Mouse (Mus musculus) E14TG2a.4 (cell line): ENCODE measurements around the gene Capn1.

Experiments
- CTCF ChIP-seq: conservative IDR thresholded peaks from 2 replicates; pipeline ENCODE4 v1.5.1; 2014; ENCODE audit warnings: low read length
- NANOG ChIP-seq: IDR thresholded peaks from 2 replicates; pipeline ENCODE4 v1.6.1; 2014; ENCODE audit warnings: borderline replicate concordance, low read length, mixed read lengths

GRCm38 (mm10) chr19:6042293-6042692, 26.6 kb upstream of the Capn1 start:
- TF ChIP-seq CTCF = no peak
- TF ChIP-seq NANOG = no peak
